Mouse (Mus musculus) urinary bladder, postnatal 10 days (tissue): ENCODE measurements around the gene Dnah7b.
"Not testable (repeated sequence)": the region's sequence is repeated elsewhere in the genome, so short reads cannot be mapped to it uniquely, and the experiment has no call there.

ENCODE experiments used
- DNase-seq: peaks from one replicate; pipeline ENCODE4 v3.0.0; 2022; ENCODE audit warnings: low spot score

Dnah7b gene

DNA sequence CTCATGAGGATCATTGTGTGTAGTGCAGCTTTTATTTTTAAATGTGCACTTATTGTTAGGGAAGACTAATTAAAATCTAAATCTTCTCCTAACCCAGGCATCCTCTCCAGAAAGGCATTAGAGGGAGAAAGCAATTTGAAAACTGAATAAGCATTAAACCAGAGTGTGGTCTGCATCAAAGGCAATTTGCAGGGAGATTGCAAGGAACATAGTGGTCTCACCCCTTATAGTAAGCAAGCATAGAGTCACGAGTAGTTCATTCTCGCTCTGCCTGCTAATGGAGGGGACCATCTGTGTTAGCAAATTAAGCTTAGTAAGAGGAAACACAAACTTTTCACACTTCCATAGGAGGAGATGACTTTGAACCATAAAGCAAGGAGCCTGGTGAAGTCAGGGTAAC is 228.3 kb downstream of the Dnah7b start:
- not testable (repeated sequence) for DNase-seq

GRCm38 (mm10) chr1:46325942-46326341 is 259.8 kb downstream of the Dnah7b start:
- not testable (repeated sequence) for DNase-seq

DNA sequence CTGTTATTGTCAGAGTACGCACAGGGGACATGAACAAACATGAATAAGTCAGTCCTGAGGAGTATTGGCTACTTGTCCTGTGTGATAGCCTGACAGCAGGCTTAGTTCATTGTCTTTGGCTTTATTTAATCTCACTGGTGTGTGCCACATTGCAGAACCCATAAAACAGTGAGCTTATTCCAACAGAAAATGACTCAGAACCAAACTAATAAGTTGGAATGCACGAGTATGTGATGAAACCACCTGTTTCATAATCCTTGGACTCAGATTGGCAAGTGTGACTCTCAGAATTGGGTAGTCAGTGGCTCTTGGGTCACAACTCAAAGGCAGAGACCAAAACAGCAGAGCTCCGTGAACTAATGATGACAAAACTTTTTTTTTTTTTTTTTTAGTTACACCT is 279.2 kb downstream of the Dnah7b start:
- not testable (repeated sequence) for DNase-seq

DNA sequence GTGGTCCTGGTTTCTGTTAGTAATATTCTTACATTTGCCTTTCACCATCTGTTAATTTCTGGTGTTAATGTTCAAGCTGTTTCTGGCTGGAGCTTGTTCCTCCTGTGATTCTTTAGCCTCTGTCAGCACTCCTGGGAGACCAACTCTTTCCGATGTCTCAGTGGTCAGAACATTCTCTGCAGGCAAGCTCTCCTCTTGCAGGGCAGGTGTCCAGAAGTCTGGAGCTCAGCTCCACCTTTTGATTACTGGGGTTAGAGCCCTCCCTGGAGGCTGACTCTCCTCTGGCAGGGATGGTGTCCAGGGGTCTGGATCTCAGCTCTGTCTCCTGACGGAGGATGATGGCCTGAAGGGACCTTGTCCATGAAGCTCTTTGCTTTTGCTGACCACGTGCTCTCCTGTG is 314.5 kb downstream of the Dnah7b start:
- DNase-seq: not testable (repeated sequence)

- DNase-seq: not testable (repeated sequence)
These were observed 328.7 kb downstream of the Dnah7b start for GRCm38 (mm10) chr1:46394681-46395297.

- DNase-seq: no peak
These were observed 342.4 kb downstream of the Dnah7b start for GRCm38 (mm10) chr1:46408324-46409115.

DNA sequence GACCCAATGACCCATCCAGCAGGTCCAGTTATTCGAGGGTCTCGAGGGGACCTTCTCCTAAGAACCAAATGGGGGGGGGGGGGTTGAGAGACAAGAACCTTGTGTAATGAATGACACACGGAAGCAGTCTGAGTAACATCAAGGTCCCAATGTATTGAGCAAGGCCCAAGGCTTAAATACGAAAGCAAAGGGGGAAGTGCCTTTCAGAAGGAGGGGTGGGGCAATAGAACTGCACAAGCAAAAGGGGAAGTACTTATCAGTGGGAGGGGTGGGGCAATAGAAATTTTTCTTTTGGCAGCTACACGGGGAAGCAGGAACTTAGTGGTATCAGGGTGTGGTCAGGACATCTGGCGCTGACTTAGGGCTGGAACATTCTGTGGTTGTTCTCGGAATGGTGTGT is 348.7 kb downstream of the Dnah7b start:
- not testable (repeated sequence) for DNase-seq

GRCm38 (mm10) chr1:46416946-46417345 is 350.8 kb downstream of the Dnah7b start:
- DNase-seq: not testable (repeated sequence)

DNA sequence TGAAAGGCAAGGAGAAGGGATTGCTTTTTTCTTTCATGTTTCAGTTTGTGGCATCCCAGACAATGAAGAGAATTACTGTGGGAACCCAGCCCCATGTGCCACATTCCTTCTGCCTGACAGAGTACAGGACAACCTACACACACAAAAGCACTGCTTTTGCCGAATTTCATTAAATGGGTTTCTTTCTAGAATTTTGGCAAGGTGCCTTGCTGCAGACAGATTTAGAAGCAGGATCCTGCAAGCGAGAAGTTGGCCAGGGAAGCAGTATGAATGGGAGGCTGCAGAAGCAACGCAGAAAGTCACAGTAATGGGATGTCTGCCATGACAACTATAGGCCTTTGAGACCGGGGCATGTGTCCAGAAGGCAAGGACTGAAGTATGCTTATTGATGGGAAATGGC is 352.9 kb downstream of the Dnah7b start:
- DNase-seq: not testable (repeated sequence)
